Mouse (Mus musculus) activated CD4-positive, CD25-positive, alpha-beta regulatory T cell, adult 9 weeks (primary cell): ENCODE results near the gene Olfr49. TPM values are rescaled to one million over a fixed set of nuclear protein-coding genes. Genes with fewer than 3 reads are reported as not detected.

Experiments used
- polyA plus RNA-seq: library from polyadenylated mRNA; unstranded; fragments of 100-300 nt; shearing (Covaris generic); gene quantifications from one replicate; pipeline ENCODE4 v1.2.1, GENCODE M21; 2017

Olfr49 gene
- polyA plus RNA-seq: 0.09 TPM

DNA sequence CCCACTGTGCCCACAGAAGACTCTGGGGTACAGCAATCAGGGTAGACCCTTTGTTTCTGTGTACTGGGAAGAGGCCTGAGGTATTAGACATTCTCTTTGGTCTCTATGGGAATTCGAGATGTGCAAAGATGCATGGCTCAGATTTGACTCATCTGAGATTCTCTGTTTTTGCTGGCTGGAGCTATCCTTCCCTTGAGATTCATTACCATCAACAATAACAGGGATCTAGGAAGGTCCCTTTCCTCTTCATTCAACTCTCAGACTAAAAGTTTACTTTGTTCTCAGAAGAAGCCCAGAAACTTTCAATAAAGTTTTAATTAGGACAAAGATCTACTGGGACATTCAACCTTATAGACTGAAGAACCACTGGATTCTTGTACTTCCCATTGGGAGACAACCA lies at the start of gene Olfr49:
Gene Olfr49, minus strand, starts transcription at position 101 of the 400 bp plus-strand sequence.

GRCm38 (mm10) chr14:54253741-54254291 lies 30.9 kb downstream of the Olfr49 start, which contains the start of the genes Dad1 and Abhd4:
Dad1 (minus strand) TSS chr14:54254104.
Abhd4 (plus strand) TSS chr14:54254188.

Other genes with a start within 250 kb of the Olfr49 start
- gene Dad1, start 30.8 kb downstream of the Olfr49 start, polyA plus RNA-seq: 509 TPM
- gene Abhd4, start 30.8 kb downstream of the Olfr49 start, polyA plus RNA-seq: 33.1 TPM
- gene Oxa1l, start 75.9 kb upstream of the Olfr49 start, polyA plus RNA-seq: 73.2 TPM
- gene Slc7a7, start 132.8 kb upstream of the Olfr49 start, polyA plus RNA-seq: 1.5 TPM
- 264 TPM for gene Mrpl52, start 142.0 kb upstream of the Olfr49 start, polyA plus RNA-seq
- gene Mmp14, start 146.7 kb upstream of the Olfr49 start, polyA plus RNA-seq: 1.1 TPM
- 68.2 TPM for gene Lrp10, start 179.2 kb upstream of the Olfr49 start, polyA plus RNA-seq
- 0.57 TPM for gene Rem2, start 191.2 kb upstream of the Olfr49 start, polyA plus RNA-seq
- gene Prmt5, start 232.6 kb upstream of the Olfr49 start, polyA plus RNA-seq: 45.8 TPM